Mouse (Mus musculus) erythroblast, embryonic 14.5 days (primary cell): ENCODE results near the gene Epb41.

Experiments used
- GATA1 ChIP-seq: IDR thresholded peaks from 2 replicates; pipeline ENCODE4 v1.6.1; 2012; ENCODE audit warnings: low read length, inconsistent platforms, mixed read lengths
- TAL1 ChIP-seq: IDR thresholded peaks from 3 replicates; pipeline ENCODE4 v1.6.1; 2012; ENCODE audit warnings: low read length, inconsistent platforms, mixed read lengths

DNA sequence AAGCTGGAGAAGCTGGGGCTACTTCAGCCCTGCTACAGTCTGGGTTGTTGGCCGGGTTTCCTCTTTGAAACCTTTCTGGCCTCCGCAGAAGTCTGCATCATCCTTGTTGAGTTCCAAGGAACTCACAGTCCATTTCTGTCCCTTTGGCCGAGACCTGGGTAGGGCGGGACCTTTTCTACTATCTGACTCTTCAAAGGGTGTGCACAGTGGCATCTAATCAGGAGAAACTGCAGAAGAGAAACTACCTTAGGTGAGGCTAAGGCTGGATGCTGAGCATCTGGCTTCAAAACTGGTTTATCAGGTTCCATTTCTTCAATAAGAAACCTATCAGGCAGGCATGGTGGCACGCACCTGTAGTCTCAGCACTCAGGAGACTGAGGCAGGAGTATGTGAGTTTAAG lies 10.6 kb downstream of the Epb41 start:
- TF ChIP-seq TAL1: no peak
- TF ChIP-seq GATA1: no peak
